Mouse (Mus musculus) hindbrain, embryonic 13.5 days (tissue): ENCODE results near the gene Kcnk10. TPM values are rescaled to one million over a fixed set of nuclear protein-coding genes. Genes with fewer than 3 reads are reported as not detected.

ENCODE experiments used
- ATAC-seq: fragments of 200-750 bp; cut with Nextera tagmentation; 2 replicates; pipeline ENCODE4 v1.8.0; 2017; ENCODE audit warnings: moderate TSS enrichment; ENCODE audit not compliant: low FRiP score
- H3K27ac ChIP-seq: fragments of 300-500 bp; sonication (generic); 2 replicates; pipeline ENCODE4 v1.5.1; 2015; ENCODE audit warnings: inconsistent platforms, mild to moderate bottlenecking, moderate library complexity
- H3K27me3 ChIP-seq: fragments of 300-500 bp; sonication (generic); 2 replicates; pipeline ENCODE4 v1.6.1; 2015; ENCODE audit warnings: mild to moderate bottlenecking, inconsistent platforms
- H3K36me3 ChIP-seq: fragments of 300-500 bp; sonication (generic); 2 replicates; pipeline ENCODE4 v1.6.1; 2015; ENCODE audit warnings: mild to moderate bottlenecking, inconsistent platforms
- H3K4me1 ChIP-seq: fragments of 300-500 bp; sonication (generic); replicated peaks from 2 replicates; pipeline ENCODE4 v1.6.1; 2015; ENCODE audit warnings: inconsistent platforms
- H3K4me2 ChIP-seq: fragments of 300-500 bp; sonication (generic); 2 replicates; pipeline ENCODE4 v1.6.1; 2015; ENCODE audit warnings: inconsistent platforms, mild to moderate bottlenecking, moderate library complexity
- H3K4me3 ChIP-seq: fragments of 300-500 bp; sonication (generic); 2 replicates; pipeline ENCODE4 v1.5.1; 2015; ENCODE audit warnings: mild to moderate bottlenecking, inconsistent platforms
- H3K9ac ChIP-seq: fragments of 300-500 bp; sonication (generic); 2 replicates; pipeline ENCODE4 v1.6.1; 2015; ENCODE audit warnings: mild to moderate bottlenecking, inconsistent platforms
- H3K9me3 ChIP-seq: fragments of 300-500 bp; sonication (generic); 2 replicates; pipeline ENCODE4 v1.6.1; 2016; ENCODE audit warnings: inconsistent platforms
- WGBS: fragments of 180-500 bp; shearing (Covaris S2); methylation state at CpG from one replicate; pipeline ENCODE4 v1.1.7; 2015; 5-methylcytosine and 5-hydroxymethylcytosine counted together
- polyA plus RNA-seq: library from polyadenylated mRNA; unstranded; fragments of >200 nt; fragmentation: Nextera tagmentation; extraction: Ambion mirVana; gene quantifications from 2 replicates; pipeline ENCODE4 v1.2.1, GENCODE M21; 2015

The Kcnk10 gene
- polyA plus RNA-seq, 1 experiment from 2014 or later, result 39.6 TPM

DNA sequence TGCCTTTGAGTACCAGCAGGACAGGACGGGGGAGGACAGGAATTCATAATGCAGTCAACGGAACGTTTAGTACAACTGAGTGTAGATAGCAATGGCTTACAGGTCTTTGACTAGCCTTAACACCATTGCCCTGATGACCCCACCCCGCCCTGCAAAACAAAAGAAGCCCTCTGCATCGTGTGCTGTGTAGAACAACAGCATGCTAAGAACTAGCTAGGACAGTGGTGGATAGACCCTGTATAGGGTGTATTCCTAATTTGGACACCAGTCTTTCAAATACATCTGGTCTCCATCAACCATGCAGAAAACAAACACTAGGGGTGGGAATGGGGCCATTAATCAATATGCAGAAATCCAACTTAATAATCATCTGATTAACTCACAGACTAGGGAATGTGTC lies 147.4 kb downstream of the Kcnk10 start:
- ATAC-seq, result 0 out of 2 replicates have a peak, but pooled peaks have one; percentile 17
- Histone ChIP-seq H3K4me1 (peaks cover 3% of the 10 kb centered on the region; the same call in 1 of the 2 replicates), H3K27me3 (no peaks in the 10 kb centered on the region), H3K36me3 (peaks cover 28% of the 10 kb centered on the region), H3K9me3 (no peaks in the 10 kb centered on the region), H3K27ac (no peak overlapping the region), H3K9ac (no peak overlapping the region), H3K4me2 (no peak overlapping the region), H3K4me3 (no peak overlapping the region)
- 82% methylated on average over 5 of the region's 5 CpGs for WGBS

DNA sequence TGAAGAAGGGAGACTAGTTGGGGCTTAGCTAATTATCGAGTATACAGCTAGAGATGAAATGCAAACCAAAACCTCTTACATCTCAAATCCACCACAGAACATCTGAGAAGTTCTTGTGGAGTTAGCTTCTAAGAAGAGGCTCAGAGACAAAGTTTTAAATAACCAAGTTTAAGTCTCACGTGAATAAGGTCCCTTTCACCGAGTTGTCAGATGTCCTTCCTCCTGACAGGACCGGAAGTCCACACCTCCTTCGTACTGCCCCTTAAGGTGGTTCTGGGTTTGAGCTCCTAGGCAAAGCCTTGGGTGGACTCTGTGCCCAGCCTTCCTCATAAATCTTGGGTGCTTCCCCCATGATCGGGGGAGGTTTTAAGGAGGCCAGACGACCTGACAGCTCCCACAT lies 156.8 kb downstream of the Kcnk10 start:
- Histone ChIP-seq H3K27me3 (no peaks in the 10 kb centered on the region), H3K27ac (no peak overlapping the region), H3K9me3 (no peaks in the 10 kb centered on the region), H3K9ac (no peak overlapping the region), H3K4me3 (no peak overlapping the region), H3K36me3 (no peaks in the 10 kb centered on the region), H3K4me1 (0 out of 2 replicates have a peak, but pooled peaks cover 2% of the 10 kb centered on the region), H3K4me2 (no peak overlapping the region)
- 88% methylated on average over 7 of the region's 7 CpGs for WGBS
- ATAC-seq, result no peak

DNA sequence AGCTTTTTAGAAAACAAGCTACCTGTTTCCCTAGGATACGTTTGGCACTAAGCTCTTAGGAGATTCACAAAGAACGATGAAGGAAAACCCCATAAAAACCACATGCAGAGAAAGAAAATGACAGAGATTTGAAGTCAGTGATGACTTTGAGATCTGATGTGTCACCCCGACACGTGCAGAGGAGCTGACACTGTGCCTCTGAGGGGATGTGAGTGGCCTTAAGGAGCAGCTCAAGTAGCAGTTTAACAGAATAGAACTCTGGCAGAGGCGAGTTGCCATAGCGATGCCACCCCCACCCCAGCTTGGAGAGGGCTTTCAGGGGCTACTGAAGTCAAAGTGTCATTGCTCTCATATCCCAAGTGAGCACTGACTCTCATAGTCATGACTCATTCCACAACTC lies 158.3 kb downstream of the Kcnk10 start:
- Histone ChIP-seq H3K4me3 (no peak overlapping the region), H3K27ac (no peak overlapping the region), H3K9ac (no peak overlapping the region), H3K27me3 (no peaks in the 10 kb centered on the region), H3K4me1 (0 out of 2 replicates have a peak, but pooled peaks cover 2% of the 10 kb centered on the region), H3K9me3 (no peaks in the 10 kb centered on the region), H3K4me2 (no peak overlapping the region), H3K36me3 (no peaks in the 10 kb centered on the region)
- WGBS, result 59% methylated on average over 6 of the region's 6 CpGs
- no peak for ATAC-seq

- H3K9me3 ChIP-seq, result no peaks in the 10 kb centered on the region
- H3K9ac ChIP-seq, result no peak overlapping the region
- no peak overlapping the region for H3K4me3 ChIP-seq
- H3K27me3 ChIP-seq, result 0 out of 2 replicates have a peak, but pooled peaks cover 2% of the 10 kb centered on the region
- H3K4me1 ChIP-seq, result no peaks in the 10 kb centered on the region
- H3K36me3 ChIP-seq, result no peaks in the 10 kb centered on the region
- 50% methylated on average over 2 of the region's 2 CpGs for WGBS
- no peak overlapping the region for H3K4me2 ChIP-seq
- no peak overlapping the region for H3K27ac ChIP-seq
- no peak for ATAC-seq
Observed at GRCm38 (mm10) chr12:98409580-98409979, 168.5 kb downstream of the Kcnk10 start.

DNA sequence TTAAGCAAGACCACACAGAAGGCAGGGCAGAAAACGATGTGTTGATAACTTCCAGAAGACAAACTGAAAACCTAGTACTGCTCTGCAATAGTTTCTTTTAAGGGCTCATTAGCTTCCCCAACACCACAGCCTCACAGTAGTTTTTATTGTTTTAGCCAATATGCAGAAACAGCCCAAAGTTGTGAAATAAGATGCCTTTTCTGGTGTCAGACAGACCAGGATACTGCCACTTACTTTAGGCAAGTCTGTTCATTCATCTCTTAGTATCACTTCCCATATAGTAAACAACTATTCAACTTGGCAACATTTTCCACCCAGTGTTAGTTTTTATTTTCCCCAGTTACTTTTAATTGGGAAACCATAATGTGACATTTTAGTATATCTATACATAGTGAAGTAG lies 171.5 kb downstream of the Kcnk10 start:
- WGBS, result 24% methylated on average over 1 of the region's 1 CpGs
- ATAC-seq, result no peak
- no peak overlapping the region for H3K27ac ChIP-seq
- no peak overlapping the region for H3K4me3 ChIP-seq
- no peaks in the 10 kb centered on the region for H3K36me3 ChIP-seq
- H3K4me1 ChIP-seq, result no peaks in the 10 kb centered on the region
- 0 out of 2 replicates have a peak, but pooled peaks cover 2% of the 10 kb centered on the region for H3K27me3 ChIP-seq
- no peaks in the 10 kb centered on the region for H3K9me3 ChIP-seq
- H3K9ac ChIP-seq, result no peak overlapping the region
- H3K4me2 ChIP-seq, result no peak overlapping the region

GRCm38 (mm10) chr12:98406076-98406475 lies 172.0 kb downstream of the Kcnk10 start:
- Histone ChIP-seq H3K4me2 (no peak overlapping the region), H3K36me3 (no peaks in the 10 kb centered on the region), H3K4me1 (no peaks in the 10 kb centered on the region), H3K9me3 (no peaks in the 10 kb centered on the region), H3K9ac (no peak overlapping the region), H3K27me3 (0 out of 2 replicates have a peak, but pooled peaks cover 2% of the 10 kb centered on the region), H3K4me3 (no peak overlapping the region), H3K27ac (no peak overlapping the region)
- 6% methylated on average over 4 of the region's 4 CpGs for WGBS
- ATAC-seq, result no peak

- Histone ChIP-seq H3K9me3 (no peaks in the 10 kb centered on the region), H3K4me3 (no peak overlapping the region), H3K4me2 (no peak overlapping the region), H3K9ac (no peak overlapping the region), H3K27me3 (no peaks in the 10 kb centered on the region), H3K27ac (no peak overlapping the region), H3K4me1 (no peaks in the 10 kb centered on the region), H3K36me3 (no peaks in the 10 kb centered on the region)
- WGBS, result 89% methylated on average over 4 of the region's 4 CpGs
- ATAC-seq, result no peak
Observed at GRCm38 (mm10) chr12:98396586-98396985, 181.5 kb downstream of the Kcnk10 start.

GRCm38 (mm10) chr12:98394115-98394514 lies 184.0 kb downstream of the Kcnk10 start:
- no peak for ATAC-seq
- H3K27ac ChIP-seq, result no peak overlapping the region
- 89% methylated on average over 5 of the region's 5 CpGs for WGBS
- no peaks in the 10 kb centered on the region for H3K27me3 ChIP-seq
- H3K4me2 ChIP-seq, result no peak overlapping the region
- H3K9ac ChIP-seq, result no peak overlapping the region
- no peaks in the 10 kb centered on the region for H3K36me3 ChIP-seq
- H3K4me3 ChIP-seq, result no peak overlapping the region
- no peaks in the 10 kb centered on the region for H3K9me3 ChIP-seq
- no peaks in the 10 kb centered on the region for H3K4me1 ChIP-seq

GRCm38 (mm10) chr12:98391347-98391746 lies 186.8 kb downstream of the Kcnk10 start:
- Histone ChIP-seq H3K4me3 (no peak overlapping the region), H3K9me3 (no peaks in the 10 kb centered on the region), H3K27me3 (no peaks in the 10 kb centered on the region), H3K36me3 (no peaks in the 10 kb centered on the region), H3K4me2 (no peak overlapping the region), H3K4me1 (no peaks in the 10 kb centered on the region), H3K9ac (no peak overlapping the region), H3K27ac (no peak overlapping the region)
- WGBS, result 89% methylated on average over 5 of the region's 5 CpGs
- ATAC-seq, result no peak

DNA sequence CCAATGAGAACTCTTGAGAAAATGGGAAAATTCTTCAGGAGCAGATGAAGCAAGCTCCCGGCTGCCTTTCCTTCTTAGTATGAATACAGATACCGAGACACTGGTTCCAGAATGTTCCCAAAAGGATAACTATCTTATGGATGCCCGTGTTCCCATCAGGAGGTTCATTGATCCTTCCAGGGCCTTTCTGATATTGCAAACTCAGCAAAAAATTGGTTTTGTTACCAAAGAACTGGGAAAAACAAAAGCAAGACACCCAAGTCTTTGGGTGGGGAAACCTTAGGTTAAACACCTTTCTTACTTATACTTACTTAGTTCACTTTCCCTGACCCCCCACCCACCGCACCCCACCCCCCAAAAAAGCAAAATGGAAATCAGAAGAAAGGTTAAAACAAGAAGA lies 188.5 kb downstream of the Kcnk10 start:
- Histone ChIP-seq H3K4me2 (no peak overlapping the region), H3K36me3 (no peaks in the 10 kb centered on the region), H3K27me3 (no peaks in the 10 kb centered on the region), H3K4me1 (no peaks in the 10 kb centered on the region), H3K9ac (no peak overlapping the region), H3K27ac (no peak overlapping the region), H3K9me3 (no peaks in the 10 kb centered on the region), H3K4me3 (no peak overlapping the region)
- ATAC-seq, result no peak
- 93% methylated on average over 4 of the region's 4 CpGs for WGBS

Other genes with a start within 250 kb of the Kcnk10 start
- 30.4 and 31.3 TPM in 2 replicates for gene Spata7, start 49.8 kb upstream of the Kcnk10 start, polyA plus RNA-seq
- 4.3 and 4.7 TPM in 2 replicates for gene Ptpn21, start 159.1 kb upstream of the Kcnk10 start, polyA plus RNA-seq
- gene Zc3h14, start 168.7 kb upstream of the Kcnk10 start, polyA plus RNA-seq, result 112 and 118 TPM in 2 replicates